Mouse (Mus musculus): ENCODE results near the gene Nav2.

The Nav2 gene

DNA sequence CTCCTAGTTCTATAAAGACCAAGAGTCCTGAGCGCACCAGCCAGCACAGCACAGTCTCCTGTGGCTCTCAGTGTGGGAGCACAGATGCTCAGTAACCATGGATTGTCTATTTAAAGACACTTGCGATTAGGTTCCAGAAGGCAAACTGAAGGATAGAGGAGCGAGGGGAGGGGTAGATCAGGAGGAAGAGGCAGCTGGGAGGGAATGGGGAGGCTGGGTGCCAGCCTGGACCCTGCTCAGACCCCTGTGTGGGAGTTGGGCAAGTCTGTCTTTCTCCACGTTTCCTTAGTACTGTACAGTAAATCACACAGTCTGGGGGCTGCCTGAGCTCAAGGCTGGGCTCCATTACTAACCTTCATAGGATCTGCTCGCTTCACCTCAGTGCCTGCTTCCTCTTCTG, 243.8 kb downstream of the Nav2 start:
- no peak for DNase-seq (ENCODE audit: low read depth in 2 of 2, low spot score in 2 of 2)

DNA sequence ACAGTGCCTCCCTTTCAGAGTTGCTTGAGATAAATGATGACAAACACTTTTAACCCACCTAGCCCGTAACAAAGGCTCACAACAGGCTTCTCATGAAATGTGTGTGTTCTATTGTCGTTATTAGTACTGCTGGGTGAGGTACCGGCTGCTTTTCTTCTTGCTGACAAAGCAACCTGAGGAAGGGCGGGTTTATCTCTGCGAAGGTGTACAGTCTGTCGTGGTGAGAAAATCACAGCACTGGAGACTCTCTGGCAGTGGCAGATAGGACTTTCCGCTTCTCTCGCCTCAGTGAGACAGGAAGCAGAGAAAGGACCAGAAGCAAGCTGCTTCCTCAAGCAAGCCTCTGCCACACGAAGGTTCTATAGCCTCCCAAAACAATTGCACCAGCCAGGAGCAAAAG, 244.2 kb downstream of the Nav2 start:
- no peak for DNase-seq (ENCODE audit: low read depth in 2 of 2, low spot score in 2 of 2)

- no peak for DNase-seq (ENCODE audit: low read depth in 2 of 2, low spot score in 2 of 2)
These were observed 250.3 kb downstream of the Nav2 start for GRCm38 (mm10) chr7:49158641-49159381.

DNA sequence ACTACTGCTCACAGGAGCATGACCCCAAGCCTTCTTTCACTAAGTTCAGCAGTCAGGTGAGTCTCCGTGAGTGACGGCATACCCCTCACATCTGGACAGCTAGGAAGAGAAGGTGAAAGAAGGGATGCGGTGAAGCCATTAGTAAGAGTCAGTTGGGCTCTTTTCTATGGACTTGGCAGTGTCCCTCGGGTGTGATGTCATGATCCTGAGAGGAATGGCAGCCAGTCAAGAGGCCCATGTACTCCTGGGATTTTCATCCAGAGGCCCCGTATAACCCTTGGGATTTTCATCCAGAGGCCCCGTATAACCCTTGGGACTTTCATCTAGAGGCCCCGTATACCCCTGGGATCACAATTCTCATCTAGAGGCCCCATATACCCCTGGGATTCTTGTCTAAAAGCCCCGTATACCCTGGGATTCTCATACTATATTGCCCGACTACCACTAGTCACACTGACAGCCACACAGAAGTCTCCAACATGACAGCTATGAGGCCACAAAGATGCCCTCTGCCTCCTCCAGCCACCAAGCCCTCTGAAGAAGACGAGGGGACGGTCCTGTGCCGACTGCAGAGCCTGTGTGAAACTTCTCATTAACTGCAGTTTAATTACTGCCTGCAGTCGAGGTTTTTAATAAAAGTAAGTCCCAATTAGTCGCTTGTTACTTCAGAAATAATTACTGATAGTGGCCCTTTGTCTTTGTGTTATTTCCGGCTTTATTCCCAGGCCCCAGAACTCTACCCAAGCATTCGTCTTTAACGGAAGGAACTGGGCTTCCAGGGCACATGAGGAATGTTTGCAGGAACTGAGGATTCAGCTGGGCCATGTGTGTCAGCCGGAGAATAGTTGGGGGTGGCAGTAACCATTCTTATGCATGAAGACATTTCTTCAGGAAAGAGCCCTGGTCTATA, 251.4 kb downstream of the Nav2 start:
- no peak for DNase-seq (ENCODE audit: low read depth in 2 of 2, low spot score in 2 of 2)

DNA sequence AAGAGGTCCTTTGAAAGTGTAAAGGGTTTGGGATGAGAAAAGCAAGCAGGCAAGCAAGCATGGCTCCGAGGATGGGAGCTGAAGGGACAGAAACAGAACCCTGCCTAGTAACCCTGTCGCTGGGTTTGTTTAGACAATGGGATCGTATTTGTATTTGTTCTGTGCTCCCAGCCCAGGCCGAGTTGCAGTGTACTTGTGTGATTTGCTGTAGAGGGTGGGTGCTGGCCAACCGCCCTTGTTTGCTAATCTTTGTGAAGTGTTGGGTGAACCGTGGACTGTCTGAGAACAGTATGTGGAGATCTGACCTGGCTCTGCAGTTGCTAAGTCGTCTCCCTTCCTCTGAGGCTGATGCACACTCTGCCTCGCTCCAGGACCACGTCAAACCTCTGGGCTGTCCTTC, 253.6 kb downstream of the Nav2 start:
- no peak for DNase-seq (ENCODE audit: low read depth in 2 of 2, low spot score in 2 of 2)

DNA sequence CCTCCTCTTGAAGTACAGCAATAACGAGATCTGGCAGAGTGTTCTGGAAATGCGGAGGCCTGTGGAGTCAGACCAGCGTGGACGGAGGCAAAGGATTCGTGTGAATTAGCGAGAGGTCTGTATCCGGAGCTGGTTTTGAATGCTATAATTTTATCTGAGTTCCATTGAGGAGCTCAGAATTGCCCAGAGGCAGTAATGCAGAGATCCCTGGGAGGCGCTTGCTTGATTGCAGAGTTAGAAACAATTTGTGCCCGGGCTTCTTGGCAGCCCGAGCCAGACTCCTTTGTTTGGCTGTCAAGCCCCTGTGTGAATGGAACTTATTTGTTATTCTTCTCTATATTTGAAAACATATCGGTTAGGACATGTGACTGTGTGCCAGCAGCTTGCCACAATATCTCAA, 255.3 kb downstream of the Nav2 start:
- no peak for DNase-seq (ENCODE audit: low read depth in 2 of 2, low spot score in 2 of 2)

DNA sequence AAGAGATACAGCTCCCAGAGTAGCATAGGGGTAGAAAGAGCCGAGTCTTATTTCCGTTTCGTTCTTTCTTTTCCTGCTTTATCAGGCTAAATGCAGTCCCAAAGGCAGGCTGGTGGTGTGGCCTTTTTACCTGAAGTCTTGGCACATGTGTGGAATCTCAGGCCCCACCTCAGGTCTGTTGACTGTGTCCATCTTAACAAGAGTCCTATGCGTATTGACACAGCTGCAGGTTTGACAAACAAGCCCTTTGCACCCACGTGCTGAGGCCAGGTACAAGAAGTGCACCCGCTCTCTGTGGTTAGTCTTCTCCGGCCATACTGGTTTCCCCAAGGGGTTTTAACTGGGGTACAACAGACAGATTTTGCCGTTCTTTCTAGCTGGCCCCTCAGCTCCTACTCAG, 256.4 kb downstream of the Nav2 start:
- DNase-seq (ENCODE audit: low read depth in 2 of 2, low spot score in 2 of 2), result no peak

- no peak for DNase-seq (ENCODE audit: low read depth in 2 of 2, low spot score in 2 of 2)
These were observed 264.4 kb downstream of the Nav2 start for GRCm38 (mm10) chr7:49172926-49173325.

GRCm38 (mm10) chr7:49175784-49176409, 267.4 kb downstream of the Nav2 start:
- DNase-seq (ENCODE audit: low read depth in 2 of 2, low spot score in 2 of 2), result no peak

- DNase-seq (ENCODE audit: low read depth in 2 of 2, low spot score in 2 of 2), result no peak
These were observed 268.2 kb downstream of the Nav2 start for GRCm38 (mm10) chr7:49176590-49177201.

- DNase-seq (ENCODE audit: low read depth in 2 of 2, low spot score in 2 of 2), result no peak
These were observed 269.7 kb downstream of the Nav2 start for GRCm38 (mm10) chr7:49178217-49178616.

- DNase-seq (ENCODE audit: low read depth in 2 of 2, low spot score in 2 of 2), result no peak
These were observed 272.5 kb downstream of the Nav2 start for GRCm38 (mm10) chr7:49181010-49181409.

- no peak for DNase-seq (ENCODE audit: low read depth in 2 of 2, low spot score in 2 of 2)
These were observed 273.9 kb downstream of the Nav2 start for GRCm38 (mm10) chr7:49182427-49182826.

DNA sequence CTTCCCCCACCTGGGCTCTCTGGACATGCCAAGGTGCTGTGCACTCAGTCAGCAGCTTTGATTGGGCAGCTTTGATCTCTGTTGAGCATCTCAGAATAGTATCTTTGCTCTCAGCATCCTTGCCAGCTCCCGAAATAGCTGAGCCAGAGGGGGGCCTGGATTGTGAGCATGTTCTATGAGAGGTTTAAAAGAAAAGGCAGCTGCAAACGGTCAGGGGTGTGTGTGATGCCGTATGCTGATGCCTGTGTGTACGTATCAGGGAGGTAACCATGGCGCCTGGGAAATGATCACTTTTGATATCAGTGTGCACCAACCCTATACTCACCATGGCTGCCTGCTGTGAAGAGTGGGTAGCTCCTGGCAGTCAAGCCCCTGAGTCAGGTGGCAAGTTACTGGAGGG, 275.2 kb downstream of the Nav2 start:
- no peak for DNase-seq (ENCODE audit: low read depth in 2 of 2, low spot score in 2 of 2)

- no peak for DNase-seq (ENCODE audit: low read depth in 2 of 2, low spot score in 2 of 2)
These were observed 277.5 kb downstream of the Nav2 start for GRCm38 (mm10) chr7:49185991-49186390.

DNA sequence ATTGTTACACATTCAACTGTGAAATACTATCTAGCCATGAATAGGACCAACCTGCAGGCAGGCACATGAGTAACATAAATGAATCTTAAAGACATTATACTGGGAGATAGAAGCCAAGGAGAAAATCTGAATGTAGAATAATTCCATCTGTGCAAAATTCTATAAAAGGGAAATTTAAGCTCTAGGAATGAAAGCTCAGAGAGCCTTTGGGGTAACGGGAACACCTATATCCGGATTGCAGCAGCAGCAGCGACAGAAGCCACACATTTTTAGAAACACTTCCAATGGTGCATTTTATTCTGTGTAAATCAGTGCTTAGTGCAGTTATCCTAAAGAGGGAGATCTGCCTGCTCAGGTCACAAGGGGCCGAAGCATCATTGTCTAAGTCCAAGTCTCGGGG, 280.8 kb downstream of the Nav2 start:
- DNase-seq (ENCODE audit: low read depth in 2 of 2, low spot score in 2 of 2), result no peak

GRCm38 (mm10) chr7:49190231-49190985, 281.9 kb downstream of the Nav2 start:
- no peak for DNase-seq (ENCODE audit: low read depth in 2 of 2, low spot score in 2 of 2)

DNA sequence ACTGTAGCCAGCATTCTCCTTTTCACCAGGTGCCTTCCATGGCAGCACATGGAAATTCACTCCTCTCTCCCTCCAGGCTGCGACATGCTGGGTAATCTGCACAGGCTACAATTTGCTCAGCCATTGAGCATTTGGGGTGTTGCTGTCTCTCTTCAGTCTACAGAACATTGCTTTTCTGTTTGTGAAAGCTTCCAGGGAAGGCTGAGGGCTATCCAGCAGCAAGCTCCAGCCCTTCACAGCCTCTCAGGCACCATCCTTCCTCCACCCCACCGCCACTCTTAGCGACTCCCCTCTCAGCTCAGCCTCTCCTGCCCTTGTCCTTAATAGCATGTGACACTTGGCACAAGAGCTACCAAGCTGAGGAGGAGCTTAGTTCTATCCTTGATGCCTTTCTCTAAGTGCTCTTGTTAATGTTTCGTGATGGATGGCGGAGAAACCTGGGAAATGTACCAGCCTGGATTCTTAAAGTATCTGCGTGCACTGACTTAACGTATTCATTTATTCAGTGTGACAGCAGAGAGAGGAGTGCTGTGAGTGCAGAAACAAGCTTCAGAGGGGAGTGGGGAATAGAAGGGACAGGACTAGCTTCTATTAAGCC, 282.7 kb downstream of the Nav2 start:
- no peak for DNase-seq (ENCODE audit: low read depth in 2 of 2, low spot score in 2 of 2)

DNA sequence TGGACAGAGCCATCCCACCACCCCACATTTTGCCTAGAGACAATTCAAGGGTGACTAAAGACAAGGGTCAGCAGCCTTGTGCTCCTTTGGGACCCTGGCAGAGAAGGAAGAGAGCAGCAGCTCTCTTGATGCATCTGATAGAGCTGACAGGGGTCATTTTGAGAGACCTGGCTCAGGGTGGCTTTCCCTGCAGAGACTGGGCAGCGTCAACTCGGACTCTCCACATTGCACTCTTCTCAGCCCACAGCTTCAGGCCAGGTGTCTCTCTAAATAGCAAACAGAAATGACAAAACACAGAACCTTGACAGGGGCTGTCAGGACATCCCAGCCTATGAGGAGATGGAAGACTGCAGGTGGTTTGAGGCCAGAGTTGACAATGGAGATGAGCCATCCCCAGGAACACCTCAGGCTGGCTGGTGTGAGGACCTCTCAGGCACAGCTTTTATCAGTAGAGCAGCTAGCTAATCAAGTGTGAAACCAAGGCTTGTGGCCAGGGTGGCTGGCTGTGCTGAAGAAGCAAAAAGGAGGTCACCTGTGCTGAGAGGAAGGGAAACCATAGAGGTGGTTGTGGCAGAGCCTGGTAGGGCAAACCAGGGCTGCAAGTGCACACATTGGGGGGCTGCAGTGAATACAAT, 283.7 kb downstream of the Nav2 start:
- DNase-seq (ENCODE audit: low read depth in 2 of 2, low spot score in 2 of 2), result no peak

DNA sequence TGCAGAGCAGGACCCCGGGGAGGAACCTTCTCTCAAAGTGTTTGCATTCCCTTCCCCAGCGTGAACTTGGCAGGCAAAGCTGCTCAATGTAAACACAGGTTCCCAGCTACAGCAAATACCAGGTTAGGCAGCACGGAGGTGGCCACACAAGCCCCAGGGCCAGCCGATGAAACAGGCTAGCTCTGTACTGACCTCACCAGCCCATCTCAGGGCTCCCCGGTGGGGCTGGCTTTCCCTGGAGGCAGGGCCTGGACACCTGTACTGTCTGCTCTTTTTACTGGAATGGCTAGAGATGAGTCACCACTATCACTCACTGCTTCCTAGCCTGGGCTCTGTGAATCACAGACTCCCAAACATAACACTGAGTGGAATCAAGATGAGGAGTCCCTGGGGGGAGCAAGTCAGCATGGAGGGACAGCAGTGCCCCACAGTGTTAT, 287.2 kb downstream of the Nav2 start:
- no peak for DNase-seq (ENCODE audit: low read depth in 2 of 2, low spot score in 2 of 2)

All from CD8-positive naive resting alpha-beta T cell, adult 2 months (primary cell).